Mouse (Mus musculus) hindlimb bud, embryonic 11.5 days (tissue): ENCODE results near the gene Nelfe.

Source experiments
- DNase-seq: peaks from one replicate; pipeline ENCODE4 v3.0.0-alpha.2; 2012; ENCODE audit warnings: low read depth, low spot score; ENCODE audit errors: extremely low spot score

Nelfe gene

DNA sequence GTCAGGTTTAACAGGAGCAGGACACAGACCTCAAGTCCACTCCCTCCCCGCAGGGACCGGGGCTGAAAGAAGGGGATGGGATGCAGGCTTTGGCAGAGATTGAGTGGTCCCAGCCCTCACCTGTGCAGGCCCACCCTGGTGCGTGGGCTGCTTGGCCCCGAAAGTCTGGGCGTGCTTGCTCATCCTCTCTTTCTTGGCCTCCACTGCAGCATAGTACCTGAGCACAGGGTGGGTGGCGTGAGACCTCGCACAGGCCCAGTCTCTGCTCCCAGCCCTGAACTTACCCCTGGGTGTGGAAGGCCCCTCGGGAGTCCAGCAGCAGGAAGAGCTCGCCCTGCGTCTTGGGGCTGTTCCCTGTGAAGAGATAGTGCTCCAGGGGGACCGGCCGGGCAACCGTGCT, 5.3 kb upstream of the Nelfe start:
- no peak for DNase-seq

DNA sequence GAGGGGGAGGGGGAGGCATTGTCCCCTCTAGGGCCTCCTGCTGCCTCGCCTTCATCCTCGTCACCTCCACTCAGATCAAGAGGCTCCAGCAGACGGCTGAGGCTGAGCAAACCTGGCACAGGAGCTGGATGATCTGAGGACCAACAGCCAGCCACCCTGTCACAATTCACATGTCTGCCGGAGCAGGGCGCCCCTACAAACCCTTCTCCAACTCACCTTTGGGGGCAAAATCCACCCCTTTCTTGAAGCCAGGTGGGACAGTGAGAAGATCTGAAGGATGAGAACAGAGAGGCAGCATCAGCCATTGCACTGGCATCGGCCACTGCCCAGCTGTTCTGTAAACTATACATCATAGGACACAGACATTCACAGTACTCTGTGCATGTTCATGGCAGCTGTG, 3.0 kb upstream of the Nelfe start:
- no peak for DNase-seq

DNA sequence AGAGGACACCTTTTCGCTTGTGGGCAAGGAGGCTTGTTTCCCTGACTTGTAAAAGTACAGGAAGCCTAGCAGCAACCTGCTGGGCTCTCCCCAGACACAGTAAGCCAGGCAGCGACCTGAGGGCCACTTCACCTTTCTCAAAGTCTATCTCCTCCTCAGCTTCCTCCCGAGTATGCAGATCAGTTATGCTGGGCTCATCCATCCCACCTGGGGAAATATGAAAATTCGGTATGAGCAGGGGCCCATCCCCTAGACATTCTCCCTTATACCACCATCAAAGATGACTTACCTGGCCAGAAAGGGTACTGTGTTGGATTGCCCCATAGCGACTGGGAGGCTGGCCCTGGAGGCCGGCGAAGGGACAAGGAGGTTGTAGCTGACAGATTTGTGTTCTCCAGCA, 2.6 kb upstream of the Nelfe start:
- DNase-seq, result no peak

DNA sequence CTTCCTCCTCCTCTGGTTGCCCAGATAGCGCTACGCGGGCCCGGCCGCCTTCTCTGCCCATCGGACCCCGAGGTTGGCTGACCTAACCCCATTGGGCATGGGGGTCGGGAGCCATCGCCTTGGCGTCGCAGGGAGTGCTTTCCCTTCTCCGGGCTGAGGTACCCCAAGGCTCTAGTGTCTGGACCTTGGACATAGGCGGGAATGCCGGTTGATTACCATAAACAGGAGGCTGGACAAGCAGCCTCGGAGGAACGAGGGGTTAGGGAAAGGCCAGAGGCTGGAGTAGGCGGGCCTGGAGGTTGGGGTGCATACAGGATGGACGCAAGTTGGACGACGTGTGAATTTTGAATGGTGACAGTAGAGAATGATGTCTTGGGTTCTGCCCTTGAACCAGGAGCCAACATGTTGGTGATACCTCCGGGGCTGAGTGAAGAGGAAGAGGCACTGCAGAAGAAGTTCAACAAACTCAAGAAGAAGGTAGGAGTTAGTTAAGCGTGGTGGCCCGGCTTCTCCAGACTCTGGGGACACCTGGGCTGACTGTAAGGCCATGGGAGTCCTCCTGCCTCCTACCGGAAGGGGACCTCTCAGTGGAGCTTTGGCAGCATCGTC, 430 bp downstream of the Nelfe start:
- DNase-seq, result no peak

DNA sequence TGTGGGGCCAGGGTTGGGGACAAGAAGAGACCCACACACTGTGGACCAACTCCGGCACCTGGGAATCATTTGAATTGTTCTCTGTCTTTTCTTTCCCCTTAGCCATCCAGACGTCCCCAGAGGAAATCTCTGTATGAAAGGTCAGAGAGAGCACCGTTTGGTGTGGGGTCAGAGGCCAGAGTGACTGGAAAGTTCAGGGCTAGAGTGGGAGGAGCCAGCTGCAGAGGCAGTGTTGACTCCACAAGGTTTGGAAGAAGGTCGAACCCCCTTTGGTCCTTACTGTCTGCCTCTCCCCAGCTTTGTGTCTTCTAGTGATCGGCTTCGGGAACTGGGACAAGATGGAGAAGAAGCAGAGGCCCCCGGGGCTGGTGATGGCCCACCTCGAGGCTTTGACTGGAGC, 3.3 kb downstream of the Nelfe start:
- DNase-seq, result no peak

DNA sequence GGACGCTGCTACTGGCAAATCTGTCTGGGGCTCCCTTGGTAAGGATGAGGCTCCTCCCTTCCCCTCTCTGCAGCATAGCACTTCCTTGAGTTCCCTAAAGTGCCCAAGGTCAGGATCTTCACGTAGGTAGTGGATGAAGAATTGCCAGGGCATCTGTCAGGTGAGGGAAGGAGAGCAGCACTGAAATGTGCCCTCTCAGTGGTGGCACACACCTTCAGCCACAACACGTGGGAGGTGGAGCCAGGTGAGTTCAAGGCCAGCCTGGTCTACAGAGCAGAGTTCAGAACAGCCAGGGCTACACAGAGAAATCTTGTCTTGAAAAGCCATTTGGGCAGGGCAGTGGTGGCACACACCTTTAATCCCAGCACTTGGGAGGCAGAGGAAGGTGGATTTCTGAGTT, 4.6 kb downstream of the Nelfe start:
- DNase-seq, result no peak

DNA sequence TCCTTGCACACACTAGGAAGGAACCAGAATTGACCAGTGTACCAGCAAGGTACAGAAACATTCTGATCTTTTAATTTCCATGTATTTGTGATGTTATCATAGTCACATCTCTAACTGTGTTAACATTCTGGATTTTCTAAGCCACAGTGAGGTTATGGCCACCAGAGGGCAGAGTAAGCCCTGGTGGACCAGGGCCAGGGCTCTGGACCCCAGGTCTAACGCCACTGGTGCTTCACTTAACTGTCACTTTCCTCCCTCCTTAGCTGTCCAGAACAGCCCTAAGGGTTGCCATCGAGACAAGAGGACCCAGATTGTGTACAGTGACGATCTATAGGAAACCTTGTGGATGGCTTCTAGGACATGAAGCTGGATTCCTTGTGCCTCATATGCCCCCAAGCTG, 5.6 kb downstream of the Nelfe start:
- peak; percentile 12 for DNase-seq

DNA sequence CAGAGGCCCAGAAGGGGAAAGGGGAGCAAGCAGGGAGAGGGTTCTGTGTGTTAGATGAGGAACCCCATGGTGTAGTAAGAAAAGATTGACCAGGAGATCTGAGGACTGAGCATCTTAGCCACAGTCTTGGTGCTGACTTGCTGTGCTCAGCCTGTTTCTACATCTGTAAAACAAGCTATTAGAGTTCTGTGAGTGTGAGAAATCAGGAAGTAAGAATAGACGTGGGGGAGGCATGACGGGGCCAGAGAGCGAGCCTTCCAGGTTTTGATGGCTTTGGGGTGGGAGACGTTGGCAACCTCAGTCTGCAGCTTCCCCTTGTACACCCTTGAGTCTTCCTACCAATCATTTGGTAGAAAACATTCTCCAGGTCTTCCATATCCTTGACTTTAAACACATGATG, 8.5 kb downstream of the Nelfe start:
- DNase-seq, result no peak

DNA sequence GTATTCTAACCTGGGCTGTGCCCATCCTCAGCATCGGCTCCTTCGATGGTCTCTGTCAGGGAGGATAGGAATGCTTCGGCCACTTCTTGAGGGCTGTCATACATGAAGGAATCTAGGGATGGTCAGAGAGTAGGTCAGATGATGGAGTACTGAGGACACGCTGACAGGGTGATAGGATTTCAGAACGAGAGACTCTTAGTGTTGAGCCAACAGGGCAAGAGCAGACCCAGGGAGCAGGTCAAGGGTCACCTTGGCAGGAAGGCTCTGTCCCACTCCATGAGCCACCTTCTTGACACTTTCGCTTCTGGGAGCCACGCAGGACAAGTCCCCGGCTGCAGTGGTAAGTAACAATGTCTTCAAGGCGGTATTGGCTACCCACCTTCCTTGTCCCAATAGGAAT, 10.3 kb downstream of the Nelfe start:
- DNase-seq, result no peak

DNA sequence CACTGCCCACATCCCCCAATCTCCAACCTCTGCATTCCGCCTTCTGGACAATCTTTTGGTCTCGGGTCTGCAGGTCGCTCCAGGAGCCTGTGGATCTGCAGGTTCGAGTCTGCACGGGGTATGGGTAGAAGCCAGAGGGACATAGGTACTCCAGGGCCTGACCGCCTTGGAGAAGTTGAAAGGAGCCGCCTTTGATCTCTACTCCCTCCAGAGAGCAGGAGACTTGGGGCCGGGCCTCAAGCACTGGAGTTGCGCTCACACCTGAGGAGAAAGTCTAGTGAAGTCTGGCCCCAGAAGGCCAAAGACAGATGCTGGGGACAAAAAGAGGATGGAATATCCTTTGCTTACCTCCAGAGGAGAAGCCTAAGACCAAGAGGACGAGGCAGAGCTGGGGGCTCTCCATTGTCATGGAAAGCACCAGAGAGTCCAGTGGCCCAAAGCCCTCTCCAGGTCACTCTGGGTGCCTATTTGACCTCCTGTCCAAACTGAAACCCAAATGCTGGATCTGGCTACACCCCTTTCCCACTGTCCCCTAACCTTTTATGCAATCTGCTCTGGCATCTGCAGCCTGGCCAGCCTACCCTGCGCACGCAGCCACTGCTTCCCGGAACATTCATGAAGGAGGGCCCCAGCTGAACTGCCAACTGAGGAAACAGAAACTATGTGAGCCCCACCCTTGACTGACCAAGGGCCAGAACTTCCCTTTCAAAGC, 11.7 kb downstream of the Nelfe start:
- no peak for DNase-seq

DNA sequence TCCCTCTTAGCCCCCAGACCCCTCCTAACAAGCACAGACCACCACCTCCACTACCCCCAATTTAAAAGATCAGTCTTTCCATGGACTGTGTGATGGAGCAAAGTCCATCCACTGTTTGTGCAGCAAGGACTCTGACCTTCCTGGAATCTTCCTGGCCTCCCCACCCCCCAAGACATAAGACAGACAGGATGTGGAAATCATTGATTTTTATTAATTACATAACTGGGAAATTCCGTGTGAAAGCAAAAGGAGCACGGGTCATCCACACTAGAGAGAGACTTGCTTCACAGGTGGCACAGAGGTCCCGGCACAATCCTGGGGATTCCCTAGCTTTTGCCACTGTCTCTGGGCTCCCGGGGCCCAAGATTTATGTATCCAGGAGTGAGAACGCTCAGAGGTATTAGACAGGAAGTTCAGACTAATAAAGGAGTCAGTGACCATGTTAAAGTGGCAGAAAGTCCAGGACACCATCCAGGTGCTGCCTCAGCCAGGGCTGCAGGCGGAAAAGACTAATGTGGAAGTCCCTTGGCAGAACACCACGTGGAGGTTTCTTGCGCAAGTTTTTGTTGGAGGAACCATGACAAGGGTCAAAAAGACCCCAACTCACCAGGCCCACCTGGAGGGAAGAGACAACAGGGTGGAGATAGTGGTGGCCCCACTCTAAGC, 12.4 kb downstream of the Nelfe start, which contains the start of gene Cfb:
TSS of gene Cfb (minus strand) at position 103 of the 666 bp plus-strand sequence.
- no peak for DNase-seq

DNA sequence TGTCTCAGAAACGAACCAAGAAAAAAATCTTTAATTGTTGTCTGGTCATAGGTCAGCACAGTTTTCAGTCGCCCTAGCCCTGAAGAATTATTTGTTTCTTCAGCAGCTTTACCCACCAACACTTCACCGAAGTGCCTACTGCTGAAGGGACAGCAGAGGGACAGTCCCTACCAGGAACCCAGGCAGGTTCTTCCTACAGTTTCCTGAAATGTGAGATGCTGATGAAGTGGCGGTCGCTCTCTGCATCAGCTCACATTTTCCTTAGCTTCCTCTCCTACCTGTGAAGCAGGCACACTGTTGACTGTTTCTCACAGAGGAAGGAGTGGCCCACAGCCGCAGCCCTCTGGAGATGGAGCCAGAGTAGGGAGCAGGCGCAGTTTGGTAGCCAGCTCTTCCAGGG, 15.8 kb downstream of the Nelfe start:
- DNase-seq, result no peak

DNA sequence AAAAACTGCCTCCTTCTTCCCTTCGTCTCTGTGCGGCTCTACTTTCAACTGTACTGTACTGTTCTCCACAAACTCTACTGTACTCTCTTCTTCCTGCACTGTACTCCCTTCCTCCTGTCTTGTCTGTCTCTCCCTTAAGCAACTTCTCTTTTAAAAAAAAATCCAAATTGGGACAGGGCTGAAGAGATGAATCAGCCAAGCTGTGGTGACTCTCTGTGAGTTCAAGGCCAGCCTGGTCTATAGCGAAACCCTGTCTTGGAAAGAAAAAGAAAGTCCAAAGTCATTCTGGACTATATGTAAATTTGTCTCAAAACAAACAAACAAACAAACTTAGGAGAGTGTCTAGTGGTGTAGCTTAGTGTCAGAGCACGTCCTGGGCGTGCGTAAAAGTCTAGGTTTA, 24.1 kb downstream of the Nelfe start:
- no peak for DNase-seq

DNA sequence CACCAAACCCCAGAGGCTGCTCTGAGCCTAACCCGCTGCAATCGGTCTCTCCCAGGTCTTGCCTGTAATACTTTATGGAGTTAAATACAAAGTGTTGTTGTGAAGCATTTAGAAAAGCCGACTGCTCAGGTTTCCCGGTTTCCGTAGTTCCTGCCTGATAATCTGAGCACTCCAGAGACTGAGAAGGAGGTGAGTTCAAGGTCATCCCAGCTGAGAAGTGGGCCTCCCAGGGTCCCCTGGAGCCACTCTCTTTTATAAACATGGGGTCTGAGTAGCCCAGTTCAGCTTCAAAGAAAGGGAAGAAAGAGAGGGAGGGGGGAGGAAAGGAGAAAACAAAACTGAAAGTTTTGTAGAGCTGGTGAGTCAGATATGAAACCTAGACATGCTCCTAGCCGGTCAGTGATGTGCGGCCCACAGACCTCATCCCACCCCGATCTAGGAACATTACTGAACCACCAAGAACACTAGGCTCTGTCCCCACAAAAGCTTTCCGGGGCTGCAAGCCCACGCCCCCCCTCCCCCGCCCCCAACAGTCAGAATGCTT, 29.2 kb downstream of the Nelfe start, which contains the start of gene Zbtb12:
TSS of gene Zbtb12 (plus strand) at position 148 of the 544 bp plus-strand sequence.
- DNase-seq, result no peak

DNA sequence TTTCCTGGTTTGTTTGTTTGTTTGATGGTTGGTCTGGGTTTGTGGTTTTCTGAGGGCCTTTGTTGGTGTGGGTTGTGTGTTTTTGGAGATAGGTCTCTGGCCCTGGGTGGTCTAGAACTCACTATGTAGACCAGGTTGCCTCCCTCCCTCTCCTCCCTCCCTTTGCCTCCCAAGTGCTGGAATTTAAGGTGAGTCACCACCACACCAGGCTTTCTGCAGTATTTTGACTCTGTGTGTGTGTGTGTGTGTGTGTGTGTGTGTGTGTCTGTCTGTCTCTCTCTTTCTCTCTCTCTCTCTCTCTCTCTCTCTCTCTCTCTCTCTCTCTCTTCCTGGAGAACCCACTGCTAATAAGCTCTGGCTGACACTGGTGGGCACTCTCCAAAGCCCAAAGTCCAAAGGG, 31.0 kb downstream of the Nelfe start:
- no peak for DNase-seq

DNA sequence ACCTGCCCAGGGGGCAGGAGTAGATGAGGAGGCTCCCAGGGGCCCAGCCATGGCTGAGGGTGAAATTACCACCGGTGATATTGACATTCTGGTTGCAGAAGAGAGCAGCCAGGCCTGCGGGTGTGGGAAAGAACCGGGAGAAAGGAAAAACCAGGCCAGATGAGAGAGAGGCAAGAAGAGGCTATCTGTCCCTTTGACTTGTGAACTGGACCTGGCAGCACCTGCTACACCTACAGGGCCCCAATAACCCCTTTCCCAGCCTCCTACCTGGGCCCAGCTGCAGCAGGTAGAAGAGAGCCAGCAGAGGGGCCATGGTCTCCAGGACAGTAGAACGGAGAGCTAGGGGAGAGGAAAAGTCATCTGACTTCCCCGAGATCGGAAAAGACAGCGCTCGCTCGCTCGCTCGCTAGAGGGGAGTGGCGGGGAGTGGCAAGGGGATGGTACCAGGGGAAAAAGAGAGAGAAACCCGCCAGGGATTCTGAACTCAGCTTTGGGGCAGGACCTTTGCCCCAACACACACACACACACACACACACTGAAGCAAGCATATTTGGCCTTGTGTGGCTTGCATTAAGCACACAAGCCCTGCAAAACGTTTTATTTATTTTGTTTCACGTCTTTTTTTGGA, 31.6 kb downstream of the Nelfe start, which contains the start of gene Gm20547:
TSS of gene Gm20547 (minus strand) at position 360 of the 628 bp plus-strand sequence.
- DNase-seq, result no peak

DNA sequence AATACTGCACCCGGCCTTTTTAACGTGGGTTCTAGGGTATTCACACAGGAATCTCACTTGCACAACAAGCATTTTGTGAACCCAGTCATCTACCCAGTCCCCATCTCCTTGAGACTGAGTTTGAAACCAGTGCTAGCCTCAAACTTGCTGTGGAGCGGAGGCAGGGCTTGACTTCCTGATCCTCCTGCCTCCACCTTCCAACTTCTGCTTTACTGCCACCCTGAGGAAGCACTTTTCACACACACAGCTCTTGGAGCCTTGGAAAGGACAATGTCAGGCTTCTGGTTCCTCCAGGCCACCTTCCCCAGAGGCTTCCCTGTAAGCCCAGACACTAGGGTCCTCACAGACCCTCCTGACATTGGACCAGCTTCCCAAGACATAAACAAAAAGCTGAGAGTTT, 33.1 kb downstream of the Nelfe start:
- DNase-seq, result no peak

DNA sequence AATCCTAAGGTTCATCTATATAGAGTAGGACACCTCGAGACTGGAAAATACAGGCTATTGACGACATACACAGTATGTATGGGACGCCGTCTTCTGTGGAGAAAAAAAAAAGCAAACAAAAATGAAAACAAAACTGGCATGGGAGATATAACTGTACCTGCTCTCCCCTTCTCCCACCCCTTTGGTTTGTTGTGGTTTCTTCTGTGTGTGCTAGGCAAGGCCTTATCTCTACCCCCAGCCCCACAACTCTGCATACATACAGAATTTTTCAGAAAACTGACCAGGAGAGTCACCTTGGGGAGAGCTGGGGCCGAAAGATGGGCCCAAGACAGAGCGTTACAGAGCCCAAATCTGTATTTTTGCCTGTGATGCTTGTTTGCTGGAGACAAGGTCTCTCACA, 34.5 kb downstream of the Nelfe start:
- DNase-seq, result no peak

DNA sequence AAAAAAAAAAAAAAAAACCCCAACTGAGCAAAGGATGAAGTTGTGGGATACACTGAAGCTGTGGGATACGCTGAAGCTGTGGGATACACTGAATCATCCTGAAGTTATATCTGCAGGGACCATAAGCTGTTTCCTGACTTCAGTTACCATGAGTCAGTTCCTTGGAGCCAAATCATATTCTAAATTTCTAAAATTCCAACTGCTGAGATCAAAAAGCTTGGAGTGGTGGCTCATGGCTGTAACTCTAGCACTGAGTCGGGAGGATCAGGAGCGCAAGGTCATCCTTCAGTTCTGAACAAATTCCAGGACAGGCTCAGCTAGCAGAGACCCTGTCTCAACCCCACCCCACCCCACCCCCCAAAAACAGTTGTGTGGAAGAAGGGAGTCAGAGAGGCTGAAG, 35.4 kb downstream of the Nelfe start:
- DNase-seq, result no peak

DNA sequence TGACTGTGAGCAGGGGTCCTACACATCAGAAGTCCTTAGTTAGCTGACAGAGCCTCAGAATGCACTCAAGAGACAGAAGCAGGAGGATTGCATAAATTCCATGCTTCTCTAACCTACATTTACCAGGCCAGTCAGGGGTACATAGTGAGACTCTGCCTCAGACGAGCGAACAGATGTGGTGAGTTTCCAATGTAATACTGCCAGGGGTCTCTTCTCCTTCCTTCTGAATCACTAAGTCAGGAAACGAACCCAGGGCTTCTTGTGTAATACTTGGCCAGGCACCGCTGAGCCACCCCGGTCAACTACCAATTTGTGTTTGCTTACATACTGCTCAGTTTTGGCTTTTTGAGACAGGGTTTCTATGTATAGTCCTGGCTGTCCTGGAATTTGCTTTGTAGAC, 37.8 kb downstream of the Nelfe start:
- DNase-seq, result no peak

DNA sequence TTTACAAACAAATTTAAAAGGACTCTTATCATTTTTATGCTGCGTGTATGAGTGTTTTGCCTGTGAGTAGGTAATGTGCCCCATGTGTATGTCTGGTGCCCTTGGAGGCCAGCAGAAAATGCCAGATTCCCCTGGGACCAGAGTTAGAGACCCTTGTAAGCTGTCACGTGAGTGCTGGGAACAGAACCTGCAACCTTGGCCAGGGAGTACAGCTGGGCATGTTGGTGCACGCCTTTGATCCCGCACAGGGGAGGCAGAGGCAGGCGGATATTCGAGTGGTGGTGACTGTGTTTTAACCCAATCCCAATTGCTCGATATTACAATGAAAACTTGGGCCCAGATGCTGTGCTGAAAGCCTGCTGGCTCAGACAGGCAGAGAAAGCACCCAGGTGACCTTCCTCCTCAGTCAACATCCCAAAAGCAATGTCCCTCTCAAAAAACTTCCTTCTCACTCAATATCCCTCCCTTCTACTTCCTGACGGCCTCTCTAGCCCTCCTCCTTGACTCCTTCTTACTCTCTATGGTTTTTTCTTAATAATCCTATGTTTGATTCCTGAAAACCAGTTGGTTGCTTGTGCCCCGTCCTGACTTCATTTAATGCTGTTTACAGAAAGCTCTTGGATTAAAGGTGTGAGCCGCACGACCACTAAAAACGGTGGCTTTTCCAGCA, 40.0 kb downstream of the Nelfe start:
- DNase-seq, result no peak
